Mouse (Mus musculus) 3134 (cell line): Measurements from ENCODE around the gene Casp2.

Experiments
- DNase-seq: peaks from one replicate; pipeline ENCODE4 v3.0.0-alpha.2; 2011; ENCODE audit warnings: low spot score; ENCODE audit not compliant: insufficient read length; ENCODE audit errors: extremely low read depth

Gene Casp2

GRCm38 (mm10) chr6:42264626-42265312 is at the start of gene Casp2:
Gene Casp2 (plus strand): TSS chr6:42264985.
- DNase-seq, result peak; percentile 95

- no peak for DNase-seq
These were observed 49.8 kb upstream of the Casp2 start, which contains the start of gene Tas2r144 for GRCm38 (mm10) chr6:42215028-42215427. Gene Tas2r144 (plus strand): TSS chr6:42215328.

GRCm38 (mm10) chr6:42222286-42222685 is 42.5 kb upstream of the Casp2 start:
- no peak for DNase-seq

GRCm38 (mm10) chr6:42225046-42225445 is 39.7 kb upstream of the Casp2 start:
- DNase-seq, result no peak

GRCm38 (mm10) chr6:42227240-42228101 is 37.3 kb upstream of the Casp2 start:
- peak; percentile 3 for DNase-seq

GRCm38 (mm10) chr6:42229610-42230009 is 35.2 kb upstream of the Casp2 start:
- no peak for DNase-seq

- DNase-seq, result no peak
These were observed 33.6 kb upstream of the Casp2 start for GRCm38 (mm10) chr6:42231191-42231590.

GRCm38 (mm10) chr6:42237276-42237805 is 27.4 kb upstream of the Casp2 start:
- DNase-seq, result no peak

- no peak for DNase-seq
These were observed 23.3 kb upstream of the Casp2 start for GRCm38 (mm10) chr6:42241311-42242045.

GRCm38 (mm10) chr6:42245711-42246353 is 19.0 kb upstream of the Casp2 start, which contains the start of gene Gstk1:
Gene Gstk1 (plus strand): TSS chr6:42245935.
- no peak for DNase-seq

GRCm38 (mm10) chr6:42247173-42247572 is 17.6 kb upstream of the Casp2 start:
- no peak for DNase-seq

- DNase-seq, result no peak
These were observed 16.8 kb upstream of the Casp2 start for GRCm38 (mm10) chr6:42247981-42248380.

GRCm38 (mm10) chr6:42251791-42252190 is 13.0 kb upstream of the Casp2 start:
- no peak for DNase-seq

- no peak for DNase-seq
These were observed 11.7 kb upstream of the Casp2 start for GRCm38 (mm10) chr6:42253103-42253502.

- no peak for DNase-seq
These were observed 7.4 kb upstream of the Casp2 start for GRCm38 (mm10) chr6:42257303-42257863.

GRCm38 (mm10) chr6:42260430-42260829 is 4.4 kb upstream of the Casp2 start:
- DNase-seq, result no peak

GRCm38 (mm10) chr6:42261524-42262170 is 3.1 kb upstream of the Casp2 start, which contains the start of gene Tmem139:
Gene Tmem139 (plus strand): TSS chr6:42261970.
- no peak for DNase-seq

- no peak for DNase-seq
These were observed 876 bp downstream of the Casp2 start for GRCm38 (mm10) chr6:42265391-42266330.
